Mouse (Mus musculus): Measurements from ENCODE around the gene E030030I06Rik. TPM values are rescaled to one million over a fixed set of nuclear protein-coding genes. Genes with fewer than 3 reads are reported as not detected.
A peak's percentile ranks its signal among the peaks of the same experiment; 100 is the strongest.
"Not testable (repeated sequence)": the region's sequence is repeated elsewhere in the genome, so short reads cannot be mapped to it uniquely, and the experiment has no call there.

The E030030I06Rik gene
- total RNA-seq, 2 experiments from 2014 or later = 1.1 to 1.2 TPM

DNA sequence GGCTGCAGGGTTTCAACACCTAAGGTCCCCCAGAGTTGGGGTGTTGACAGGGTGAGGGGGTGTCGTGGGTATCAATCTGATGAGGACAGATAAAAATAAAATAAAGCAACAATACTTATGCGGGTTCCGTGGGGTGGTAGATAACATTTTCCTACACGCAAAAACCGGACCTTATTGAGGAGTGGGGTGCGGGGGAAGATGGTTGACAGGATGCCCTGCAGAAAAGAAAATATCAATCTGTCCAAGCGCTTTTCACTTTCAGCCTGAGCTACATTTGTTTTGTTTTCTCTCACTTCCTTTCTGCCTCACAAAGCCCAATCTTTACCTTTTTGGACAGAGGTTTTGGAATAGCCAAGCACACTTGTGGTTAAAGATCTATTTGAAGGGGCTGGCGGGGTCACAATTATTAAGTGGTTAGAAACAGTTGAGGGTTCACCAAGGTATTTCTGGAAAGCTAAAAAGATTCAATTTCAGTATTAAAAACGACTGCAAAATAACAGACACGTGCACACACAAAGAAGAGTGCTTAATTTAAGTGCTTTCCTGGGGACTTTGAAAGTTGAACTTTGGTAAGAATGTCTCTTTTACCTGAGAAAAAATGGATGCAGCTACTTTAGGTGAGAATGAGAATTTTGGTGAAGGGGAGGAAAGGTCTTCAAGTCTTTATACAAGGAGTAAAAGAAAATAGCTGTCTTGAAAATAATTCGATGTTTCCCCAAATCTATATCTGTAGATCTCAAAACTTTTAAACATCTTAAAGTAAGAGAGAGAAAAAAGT, 3.0 kb upstream of the E030030I06Rik start:
- peak in 1 of 2 experiments; percentile 48 for DNase-seq

DNA sequence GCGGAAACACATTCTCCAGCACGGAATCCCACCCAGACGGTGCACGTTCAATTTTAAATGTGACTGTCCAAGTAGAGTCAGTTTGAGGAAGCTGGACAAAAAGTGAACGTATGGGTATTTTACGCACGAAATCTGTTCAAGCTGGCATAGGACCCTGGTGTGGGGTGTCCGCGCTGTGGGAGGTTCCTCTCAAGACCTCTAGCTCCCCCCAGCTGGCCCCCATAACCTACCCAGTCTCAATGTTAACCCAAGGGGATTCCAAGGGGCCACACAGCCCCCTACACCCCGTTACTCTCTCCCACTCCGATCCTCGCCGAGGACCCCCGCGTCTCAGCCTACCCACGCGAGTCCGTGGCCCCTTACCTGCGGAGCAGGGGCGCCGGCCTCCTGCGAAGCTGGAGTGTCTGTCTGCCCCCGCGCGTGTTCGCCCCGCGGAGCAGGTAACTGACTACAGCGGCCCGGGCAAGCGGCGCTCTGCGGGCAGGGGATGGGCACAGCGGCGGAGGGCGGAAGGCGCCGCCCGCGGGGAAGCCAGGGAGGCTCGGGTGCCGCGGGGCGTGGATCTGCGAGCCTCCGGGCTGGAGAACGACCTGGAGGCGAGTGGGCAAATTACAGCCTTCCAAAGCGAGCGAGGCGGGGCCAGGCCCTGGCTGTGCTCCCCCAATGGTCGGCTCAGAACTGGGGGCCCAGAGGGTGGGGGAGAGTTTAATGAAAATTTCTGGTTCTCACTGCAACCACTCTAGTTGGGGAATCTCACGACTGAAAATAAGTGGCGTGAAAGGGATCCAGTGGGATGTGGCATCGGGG, 2.2 kb upstream of the E030030I06Rik start:
- peak in 1 of 2 experiments; percentile 29 for DNase-seq

DNA sequence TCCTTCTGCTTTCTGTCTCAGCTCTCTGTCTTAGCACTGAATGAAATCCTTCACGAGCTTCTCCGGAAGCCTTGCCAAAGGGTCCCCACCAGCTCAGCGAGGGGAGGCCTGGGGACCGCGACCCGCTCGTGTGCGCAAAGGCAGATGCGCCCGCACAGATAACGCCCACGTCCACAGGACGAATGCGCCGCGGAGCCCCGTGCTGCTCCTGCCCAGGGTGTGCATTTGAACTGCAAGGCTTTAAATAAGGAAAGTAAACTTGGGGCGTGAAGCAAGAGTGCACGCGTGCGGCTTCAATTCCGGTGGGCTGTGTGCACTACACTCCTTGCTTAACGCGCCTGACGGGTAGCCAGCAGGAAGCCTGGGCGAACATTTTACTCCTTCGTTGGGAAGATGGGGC, 1.5 kb upstream of the E030030I06Rik start:
- peak in 1 of 2 experiments; percentile 49 for DNase-seq

DNA sequence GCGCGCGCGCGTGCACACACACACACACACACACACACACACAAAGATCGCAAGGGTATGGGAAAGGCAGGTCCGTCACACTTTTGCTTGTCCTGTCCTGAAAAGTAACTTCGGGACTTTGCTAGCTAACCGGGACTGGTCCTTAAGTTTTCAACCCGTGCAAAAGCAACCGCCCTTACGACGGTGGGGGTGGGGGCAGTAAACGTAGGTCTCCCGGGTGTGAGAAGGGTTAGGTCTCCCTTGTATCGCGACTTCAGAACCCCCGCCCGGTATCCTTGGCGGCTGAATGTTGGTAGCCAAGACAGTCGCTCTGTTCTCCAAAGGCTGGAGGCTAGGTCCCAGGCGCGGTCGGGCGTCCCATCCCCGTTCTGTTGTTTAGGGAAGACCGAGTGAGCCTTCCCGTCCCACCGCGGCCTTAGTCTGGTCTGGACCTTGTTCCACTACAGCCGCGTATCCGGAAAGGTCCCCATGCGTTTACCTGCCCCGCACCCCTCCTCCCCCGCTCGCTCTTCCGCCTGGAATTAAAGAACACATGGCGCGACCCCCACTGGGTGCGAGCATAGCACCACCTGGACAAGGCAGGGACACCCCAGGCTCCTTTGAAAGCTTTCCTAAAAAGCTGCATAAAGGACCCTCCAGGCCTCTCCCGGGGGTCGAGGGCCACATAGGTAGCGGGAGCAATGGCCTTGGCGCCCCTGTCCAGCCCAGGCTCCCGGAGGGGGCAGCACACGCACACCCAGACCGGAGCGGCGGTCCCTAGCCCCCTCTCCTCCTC, 808 bp upstream of the E030030I06Rik start:
- peak in 1 of 2 experiments; percentile 59 for DNase-seq

DNA sequence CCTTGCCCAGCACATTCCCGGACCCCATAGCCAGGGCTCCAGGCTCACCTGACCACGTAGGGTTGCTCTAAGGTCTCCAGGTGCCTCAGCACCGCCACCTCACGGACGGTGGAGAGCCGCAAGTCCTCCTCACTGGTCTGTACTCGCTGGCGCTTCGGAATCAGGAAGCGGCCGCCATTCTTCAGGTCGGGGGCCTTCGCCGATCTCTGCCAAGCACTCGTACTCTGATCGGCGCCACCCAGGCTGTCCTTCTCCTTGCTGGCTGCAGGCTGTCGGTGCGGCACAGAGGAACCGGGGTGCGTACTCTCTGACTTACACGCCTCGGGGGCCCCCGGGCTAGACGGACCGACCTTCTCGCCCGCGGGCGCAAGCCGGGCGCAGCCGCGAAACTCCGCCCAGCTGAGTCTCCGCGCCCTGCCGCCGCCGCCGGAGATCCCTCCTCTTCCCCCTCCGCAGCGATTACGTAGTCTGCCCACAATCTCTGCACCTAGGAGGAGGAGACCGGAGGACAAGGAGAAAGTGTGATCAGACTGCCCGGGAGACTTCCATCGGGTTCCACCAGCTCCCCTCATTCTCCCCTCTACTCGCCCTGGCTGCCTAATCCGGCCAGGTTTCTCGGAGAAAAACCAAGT, 513 bp downstream of the E030030I06Rik start:
- peak; percentile 83 to 88 for DNase-seq

DNA sequence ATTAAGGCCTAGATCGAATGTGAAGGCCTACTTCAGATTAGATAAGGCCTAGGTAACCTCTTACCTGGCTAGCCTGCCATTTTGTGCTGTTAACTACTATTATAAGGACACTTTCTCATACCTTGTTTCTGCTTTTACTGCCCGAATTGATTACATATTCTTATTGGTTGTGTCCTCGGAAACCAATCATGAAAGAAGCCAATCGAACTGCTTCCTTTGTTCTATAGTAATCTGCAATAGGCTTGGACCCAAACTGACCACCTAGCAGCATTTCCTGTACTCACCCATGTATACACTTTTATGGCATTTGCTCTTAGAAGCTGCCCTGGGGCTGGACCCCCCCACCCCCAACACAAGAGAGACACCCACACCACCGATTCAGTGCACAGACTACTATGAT, 6.1 kb downstream of the E030030I06Rik start:
- no peak for DNase-seq

DNA sequence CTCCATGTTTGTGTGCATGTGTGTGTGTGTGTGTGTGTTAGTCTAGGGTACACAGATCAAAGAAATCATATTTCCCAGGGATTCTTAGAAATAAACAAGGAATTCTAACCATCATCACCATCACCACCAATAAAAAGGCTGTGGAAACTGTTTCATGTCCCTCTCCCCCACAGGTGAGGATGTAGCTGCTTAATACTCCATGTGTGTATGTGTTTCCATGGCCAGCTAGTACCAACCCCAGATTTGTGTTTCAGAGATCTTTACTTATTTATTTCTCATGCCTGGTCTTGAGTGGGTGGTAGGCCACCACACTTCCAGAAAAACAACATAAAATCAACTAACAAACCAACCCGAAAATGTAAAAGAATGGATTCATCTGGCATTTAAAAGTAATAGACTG, 6.9 kb downstream of the E030030I06Rik start:
- DNase-seq = peak in 1 of 2 experiments; percentile 29

DNA sequence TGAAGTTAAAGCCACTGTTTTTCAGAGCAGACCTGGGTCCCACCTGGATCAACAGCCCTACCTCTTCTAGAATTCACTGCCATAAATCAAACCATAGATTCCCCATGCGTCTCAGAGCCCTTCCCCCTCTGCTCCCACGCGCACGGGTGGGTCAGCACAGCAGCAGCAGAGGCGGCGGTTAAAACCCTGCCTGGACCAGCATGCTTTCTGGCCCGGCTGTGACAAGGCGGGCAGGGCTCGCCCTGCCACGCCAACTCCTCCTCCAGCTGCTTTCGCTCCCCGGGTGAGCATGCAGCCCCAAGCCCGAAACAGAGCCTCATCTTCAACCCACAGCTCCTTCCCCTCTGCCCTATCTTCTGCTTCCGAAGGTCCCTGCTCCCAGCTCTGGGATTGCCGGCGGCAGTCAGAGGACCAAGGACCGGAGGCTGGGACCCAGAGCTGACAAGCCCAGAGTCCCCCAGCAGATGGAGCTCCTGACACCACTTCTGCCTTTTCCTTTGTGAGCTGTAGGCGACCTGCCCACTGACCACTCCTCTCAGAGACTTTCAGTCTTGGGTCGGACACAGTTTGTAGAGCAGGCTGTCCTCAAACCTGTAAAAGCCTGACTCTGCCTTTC, 8.3 kb downstream of the E030030I06Rik start:
- DNase-seq = peak; percentile 77 to 86

DNA sequence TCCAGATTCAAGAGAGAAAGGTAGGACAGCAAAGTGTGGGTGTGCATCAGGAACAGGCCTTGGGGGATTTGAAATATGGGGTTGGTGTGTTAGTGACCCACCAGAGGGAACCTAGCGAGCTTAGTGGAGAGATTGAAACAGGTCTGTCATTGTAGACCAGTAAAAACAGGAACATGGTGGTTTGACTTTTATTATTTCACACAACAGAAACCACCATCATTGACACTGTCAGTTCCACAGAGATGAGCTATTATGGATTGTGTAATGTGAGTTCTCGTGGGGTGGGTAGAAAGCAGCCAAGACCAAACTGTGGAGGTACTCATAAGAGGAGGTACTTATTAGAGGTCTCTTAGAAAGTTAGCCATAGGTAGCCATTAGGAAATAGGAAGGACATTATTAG, 74.5 kb downstream of the E030030I06Rik start:
- DNase-seq = no peak

DNA sequence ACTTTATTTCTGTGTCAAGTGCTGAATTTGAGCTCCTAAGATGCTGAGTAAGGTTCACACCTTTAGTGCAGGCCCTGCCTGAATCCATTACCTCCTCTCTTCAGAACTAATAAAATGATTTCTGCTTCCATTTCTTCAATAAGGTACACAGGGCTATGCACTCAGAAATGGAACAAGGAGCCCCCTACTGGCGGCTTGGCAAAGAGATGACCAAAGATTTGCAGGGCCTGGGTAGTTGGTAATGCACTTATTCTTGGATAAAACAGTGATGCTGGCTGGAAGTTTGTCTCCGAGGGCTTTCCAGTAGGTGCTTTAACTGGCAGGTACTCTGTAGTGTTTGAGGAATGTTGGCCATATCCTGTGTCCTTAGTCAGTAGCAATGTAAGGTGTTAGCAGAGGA, 76.3 kb downstream of the E030030I06Rik start:
- DNase-seq = no peak

DNA sequence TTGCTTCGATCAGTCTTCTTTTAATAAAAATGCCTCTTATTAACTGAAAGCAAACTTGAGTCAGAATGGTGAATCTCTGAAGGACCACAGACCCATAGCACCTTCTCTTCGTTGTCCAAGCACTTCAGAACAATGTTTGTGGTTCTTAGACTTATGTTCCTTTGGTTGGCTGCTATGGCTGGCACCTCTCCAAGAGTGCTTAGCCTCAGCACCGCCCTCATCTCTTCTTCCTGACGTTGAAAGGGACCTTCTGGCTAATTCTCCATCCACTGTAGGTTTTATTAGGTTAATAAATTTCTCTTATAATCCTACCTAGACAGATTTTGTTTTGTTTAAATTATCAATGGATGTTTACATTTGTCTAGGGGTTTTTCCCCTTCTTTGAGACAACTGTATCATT, 78.5 kb downstream of the E030030I06Rik start:
- no peak for DNase-seq

DNA sequence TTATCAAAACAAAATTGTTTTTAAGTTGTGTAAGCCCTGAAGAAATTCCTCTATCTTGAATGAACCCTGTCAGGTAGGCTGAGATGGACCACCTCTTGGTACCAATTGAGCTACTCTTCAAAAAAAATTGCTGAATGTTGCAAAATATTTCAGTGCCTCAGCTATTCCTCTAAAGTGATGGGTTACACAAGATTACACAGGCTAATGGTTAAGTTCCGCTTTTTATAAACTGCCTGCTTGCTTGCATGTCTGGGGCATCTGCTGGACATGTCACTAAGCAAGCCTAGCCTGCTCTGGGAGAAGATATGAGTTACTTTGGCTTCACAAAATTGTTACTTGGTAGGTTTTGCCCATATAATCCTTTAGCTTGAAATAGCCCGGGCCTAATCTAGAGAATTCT, 78.9 kb downstream of the E030030I06Rik start:
- DNase-seq = no peak

DNA sequence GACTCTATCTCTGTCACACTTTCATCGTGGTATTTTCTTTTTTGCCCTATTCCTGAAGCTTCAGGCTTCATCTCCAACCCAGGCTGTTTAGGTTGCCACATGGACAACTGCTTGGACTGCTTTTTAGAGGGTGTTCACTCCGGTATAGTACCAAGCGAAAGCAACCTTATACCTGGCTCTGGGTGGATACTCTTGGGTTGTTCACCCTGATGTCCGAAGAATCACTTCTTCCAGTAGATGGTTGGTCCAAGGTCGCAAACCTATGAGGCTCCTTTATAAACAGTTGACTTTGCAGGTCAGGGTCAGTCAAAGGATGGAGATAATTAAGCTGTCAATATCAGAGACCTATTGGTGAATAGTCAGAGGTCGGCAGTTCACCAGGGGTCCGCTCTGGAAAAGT, 81.1 kb downstream of the E030030I06Rik start, which contains the start of gene 4930444G20Rik:
4930444G20Rik (minus strand) TSS at position 101 of the 400 bp plus-strand sequence.
- not testable (repeated sequence) for DNase-seq

Other genes starting within 250 kb of the E030030I06Rik start
- not detected for gene 4930444G20Rik, start 81.2 kb downstream of the E030030I06Rik start, total RNA-seq (2021)
- gene Raet1e, start 9.3 kb upstream of the E030030I06Rik start, total RNA-seq (2021) = under 1 TPM in 1 of 2 experiments, not detected in 1; 0.39 TPM
- gene H60b, start 9.3 kb upstream of the E030030I06Rik start, total RNA-seq (2021) = not detected
- not detected for gene Raet1d, start 211.3 kb upstream of the E030030I06Rik start, total RNA-seq (2021)